Mouse (Mus musculus) yolk sac, embryonic 10.5 days (tissue): ENCODE measurements around the gene Wdr17.

Experiments
- DNase-seq: peaks from one replicate; pipeline ENCODE4 v3.0.0-alpha.2; 2017; ENCODE audit warnings: low spot score

Gene Wdr17

GRCm38 (mm10) chr8:54886987-54887785, at the start of gene Wdr17:
Gene Wdr17, minus strand, starts transcription at chr8:54887184.
- no peak for DNase-seq

DNA sequence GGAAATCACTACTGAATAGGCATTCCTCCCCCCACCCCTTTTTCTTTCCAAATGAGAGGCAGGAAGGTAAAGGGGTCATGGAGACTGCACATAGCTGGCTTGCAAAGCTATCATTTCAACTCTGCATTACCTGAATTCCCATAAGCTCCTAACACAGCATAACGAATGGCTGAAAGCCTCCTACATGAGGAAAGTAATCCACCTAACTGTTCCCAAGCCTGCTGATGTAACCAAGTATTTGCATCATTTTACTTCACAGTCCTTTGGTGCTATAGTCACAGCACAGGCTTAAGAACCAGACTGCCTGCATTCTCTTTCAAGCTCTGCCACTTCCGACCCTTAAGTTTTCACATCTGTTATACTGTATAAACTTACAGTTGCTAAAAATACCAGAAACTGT, 45.3 kb upstream of the Wdr17 start:
- DNase-seq: no peak

- no peak for DNase-seq
These were observed 38.0 kb upstream of the Wdr17 start for GRCm38 (mm10) chr8:54924936-54925335.

DNA sequence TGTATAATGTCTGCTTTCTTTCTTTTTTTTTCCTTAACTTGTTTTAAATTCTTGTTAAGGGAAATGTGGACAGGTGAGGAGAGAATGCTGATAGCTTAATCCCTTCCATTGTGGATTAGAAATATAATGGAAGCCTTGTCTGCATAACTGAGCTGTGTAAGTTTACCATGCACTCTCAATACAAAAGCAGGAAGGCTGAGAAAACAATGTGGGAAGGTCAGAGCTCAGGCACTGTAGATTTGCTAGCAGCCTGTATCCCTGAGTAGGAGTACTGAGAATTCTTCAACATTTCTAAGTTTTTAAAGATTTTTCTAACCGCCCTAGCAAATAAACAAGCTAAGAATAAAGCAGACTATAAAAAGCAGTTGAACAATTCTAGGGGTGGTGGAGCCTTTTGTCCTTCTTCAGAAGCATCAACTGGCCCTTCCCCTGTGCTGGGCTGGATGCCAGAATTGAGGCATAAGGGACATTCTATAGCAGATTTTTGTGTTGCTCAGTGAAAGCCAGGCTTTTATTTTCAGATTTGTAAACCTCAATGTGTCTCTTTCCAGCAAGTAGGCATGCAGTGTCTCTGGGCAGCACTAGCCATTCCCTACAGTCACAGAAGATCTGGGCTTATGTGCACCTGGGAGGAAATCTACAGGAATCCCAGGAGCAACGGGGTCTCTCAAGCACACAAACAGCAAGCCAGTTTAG, 35.3 kb upstream of the Wdr17 start:
- no peak for DNase-seq

GRCm38 (mm10) chr8:54917710-54918109, 30.7 kb upstream of the Wdr17 start:
- no peak for DNase-seq

DNA sequence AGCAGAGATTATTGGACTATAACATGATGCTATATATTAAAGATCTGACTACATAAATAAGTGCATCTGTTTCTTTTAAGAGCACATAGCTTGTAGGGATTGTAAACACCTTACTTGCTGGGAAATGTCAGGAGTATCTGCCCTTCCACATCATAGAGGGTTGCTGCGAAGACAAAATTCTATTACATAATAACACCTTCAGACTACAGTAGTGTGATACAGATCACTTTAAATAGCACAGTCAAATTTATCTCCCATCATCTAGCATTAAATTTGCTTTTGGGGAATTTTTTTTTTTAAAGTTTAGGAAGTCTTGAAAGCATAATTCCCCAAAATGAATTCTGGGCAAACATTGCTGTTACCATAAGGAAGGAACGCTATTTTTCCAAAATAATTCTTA, 25.9 kb upstream of the Wdr17 start:
- no peak for DNase-seq

- no peak for DNase-seq
These were observed 12.5 kb upstream of the Wdr17 start for GRCm38 (mm10) chr8:54899444-54899843.

DNA sequence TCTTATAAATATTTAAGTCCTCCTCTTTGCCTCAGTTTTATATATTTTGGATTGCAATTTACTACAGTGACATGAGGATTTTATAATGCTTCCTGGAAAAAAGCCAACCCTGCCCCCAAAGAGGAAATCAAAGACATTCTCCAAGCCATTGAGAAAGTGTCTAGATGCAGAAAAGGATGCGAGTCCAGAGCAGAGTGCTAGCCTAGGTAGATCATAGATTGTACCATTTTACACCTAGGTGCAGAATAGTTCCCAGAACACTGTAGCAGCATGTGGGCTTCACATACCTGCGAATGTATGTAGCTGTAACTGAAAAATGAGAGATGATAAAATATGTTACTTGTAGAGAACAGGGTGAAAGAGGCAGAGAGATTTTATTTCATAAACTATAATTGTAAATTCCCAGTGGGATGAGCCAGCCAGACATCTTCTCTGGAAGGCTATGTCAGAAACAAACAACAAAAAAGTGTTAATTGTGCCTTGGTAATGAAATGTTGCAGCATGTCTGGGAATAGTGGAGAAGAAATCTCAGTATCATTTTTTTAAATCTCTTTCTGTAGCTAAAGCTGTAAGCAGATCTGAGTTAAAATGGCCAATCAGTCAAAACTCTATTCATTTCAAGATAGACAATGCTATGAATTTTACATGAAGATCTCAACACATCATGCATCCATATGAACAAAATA, 7.8 kb upstream of the Wdr17 start:
- DNase-seq: no peak

- no peak for DNase-seq
These were observed 7.2 kb upstream of the Wdr17 start for GRCm38 (mm10) chr8:54894180-54894579.

GRCm38 (mm10) chr8:54886560-54886959, 424 bp downstream of the Wdr17 start:
- no peak for DNase-seq

DNA sequence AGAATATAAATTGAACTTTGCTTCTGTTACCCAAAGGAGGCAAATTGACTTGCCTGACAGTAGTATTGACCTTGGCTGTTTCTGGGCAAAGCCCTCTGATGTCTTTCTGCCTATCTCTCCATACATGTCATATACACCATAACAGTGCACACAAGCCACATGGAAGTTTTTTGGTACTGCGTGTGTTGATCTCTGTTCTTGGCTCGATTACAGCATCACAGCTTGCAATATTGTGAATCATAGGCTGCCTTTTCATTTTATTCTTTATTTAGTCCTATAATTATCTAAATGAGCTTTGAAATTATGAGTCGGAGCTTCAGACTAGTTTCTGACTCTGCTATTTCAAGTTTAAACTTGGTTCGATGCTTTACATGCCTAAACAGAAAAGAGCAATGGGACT, 10.5 kb downstream of the Wdr17 start:
- no peak for DNase-seq

DNA sequence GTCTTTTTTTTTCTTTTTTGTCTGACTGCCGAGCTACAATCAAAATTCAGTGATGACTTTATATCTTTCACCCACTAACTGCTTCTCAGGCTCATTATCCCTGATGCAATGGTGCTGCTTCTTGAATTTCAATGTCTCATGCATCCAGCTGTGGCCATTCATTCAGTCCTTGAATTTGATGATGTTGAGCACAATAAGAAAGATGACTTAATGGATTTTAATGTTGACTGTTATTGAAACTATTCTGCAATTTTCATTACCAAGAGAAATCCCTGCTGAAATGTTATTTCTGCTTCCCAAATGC, 22.3 kb downstream of the Wdr17 start:
- no peak for DNase-seq

- DNase-seq: no peak
These were observed 22.8 kb downstream of the Wdr17 start for GRCm38 (mm10) chr8:54864038-54864760.

DNA sequence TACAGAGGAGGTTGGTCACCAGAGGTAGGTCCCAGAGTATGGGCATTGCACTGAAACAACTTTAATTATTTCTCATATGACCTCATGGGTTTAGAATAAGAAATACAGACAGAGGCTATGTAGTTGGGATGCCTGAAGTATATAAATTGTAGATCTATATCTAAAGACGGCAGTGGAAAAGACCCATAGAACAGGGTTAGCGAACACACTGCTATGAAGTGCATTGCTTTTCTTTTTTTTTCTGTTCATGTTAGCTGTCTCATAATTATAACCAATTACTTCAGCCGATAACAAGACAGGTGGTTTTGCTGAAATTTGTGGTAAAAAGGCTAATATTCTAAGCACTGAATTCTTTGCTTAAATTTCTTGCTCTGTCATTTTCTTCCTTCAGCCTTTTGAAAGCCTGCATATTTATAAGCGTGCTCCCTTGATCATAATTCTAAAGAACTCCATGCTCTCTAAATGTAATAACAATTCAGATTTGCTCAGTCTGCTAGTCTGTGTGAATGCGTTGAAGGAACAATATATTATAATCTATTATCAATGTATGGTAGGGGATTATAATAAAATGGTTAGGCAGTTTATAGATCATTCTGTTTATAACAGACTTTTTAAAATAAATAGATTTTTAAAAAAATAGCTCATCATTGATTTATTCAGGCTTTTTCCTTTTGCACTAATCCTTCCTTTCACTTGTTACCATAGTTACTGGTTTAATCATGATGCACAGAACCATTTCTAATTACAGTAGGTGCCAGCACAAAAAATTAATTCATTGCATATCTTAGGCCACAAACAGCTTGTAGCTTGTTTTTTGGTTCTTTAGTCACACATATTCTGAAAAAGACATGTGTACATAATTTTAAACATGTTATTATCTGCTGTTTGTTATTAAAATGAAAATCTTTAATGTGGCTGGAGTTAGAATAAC, 50.7 kb downstream of the Wdr17 start:
- DNase-seq: no peak

DNA sequence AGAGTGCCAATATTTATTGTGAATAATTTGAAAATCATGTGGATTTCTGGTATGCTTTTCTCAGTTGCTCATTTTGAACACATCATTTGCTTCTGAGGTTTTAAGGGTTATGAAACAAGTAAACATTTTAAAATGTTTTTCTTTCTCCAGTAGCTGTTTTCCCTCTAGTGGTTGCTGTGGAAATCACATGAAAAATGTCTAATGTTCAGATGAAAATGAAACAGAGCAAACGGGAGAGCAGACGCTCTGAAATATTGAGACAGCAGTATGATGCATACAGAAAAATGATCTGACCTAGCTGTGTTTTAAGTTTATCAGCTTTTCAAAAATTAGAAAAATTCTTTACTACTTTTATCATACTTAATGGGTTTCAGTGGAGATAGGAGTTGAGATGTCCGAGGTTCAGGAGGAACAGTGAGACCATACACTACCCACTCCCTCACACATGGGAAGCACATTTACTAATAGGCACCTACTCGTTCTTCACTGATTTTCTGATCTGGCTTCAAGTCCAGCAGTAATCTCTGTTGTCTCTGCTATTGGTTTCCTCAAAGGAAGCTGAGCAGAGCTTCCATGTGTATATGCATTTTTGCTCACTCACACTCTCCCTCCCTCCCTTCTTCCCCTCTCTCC, 57.1 kb downstream of the Wdr17 start:
- no peak for DNase-seq

GRCm38 (mm10) chr8:54827974-54828373, 59.0 kb downstream of the Wdr17 start:
- DNase-seq: no peak

DNA sequence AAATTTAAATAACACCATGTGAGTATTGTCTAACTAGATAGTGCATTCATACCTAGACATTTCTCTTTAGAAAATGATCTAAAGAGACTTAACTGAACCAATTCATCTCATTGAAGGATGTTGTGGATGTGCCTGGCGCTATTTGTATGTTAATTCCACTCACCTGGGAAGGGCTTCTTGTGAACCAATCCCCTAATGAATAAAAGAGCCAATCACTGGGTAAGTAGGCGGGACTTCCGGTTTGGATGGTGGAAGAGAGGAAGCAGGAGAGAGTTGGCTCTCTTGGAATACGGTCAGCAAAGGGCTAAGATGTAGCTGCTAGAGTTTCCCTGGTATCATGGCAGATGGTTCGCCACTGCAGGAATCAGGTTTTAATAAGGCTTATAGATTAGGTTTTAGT, 64.0 kb downstream of the Wdr17 start:
- no peak for DNase-seq

GRCm38 (mm10) chr8:54818651-54819050, 68.3 kb downstream of the Wdr17 start:
- DNase-seq: no peak

GRCm38 (mm10) chr8:54808217-54808616, 78.8 kb downstream of the Wdr17 start:
- DNase-seq: no peak

GRCm38 (mm10) chr8:54806173-54806572, 80.8 kb downstream of the Wdr17 start:
- DNase-seq: no peak

- DNase-seq: no peak
These were observed 94.3 kb downstream of the Wdr17 start for GRCm38 (mm10) chr8:54792699-54793061.
